Mouse (Mus musculus) retina, adult 2 months (tissue): Measurements from ENCODE around the gene Ccdc85b.

Source experiments
- DNase-seq: peaks from one replicate; pipeline ENCODE4 v3.0.0-alpha.2; 2012; ENCODE audit warnings: low read depth, low spot score

The Ccdc85b gene

DNA sequence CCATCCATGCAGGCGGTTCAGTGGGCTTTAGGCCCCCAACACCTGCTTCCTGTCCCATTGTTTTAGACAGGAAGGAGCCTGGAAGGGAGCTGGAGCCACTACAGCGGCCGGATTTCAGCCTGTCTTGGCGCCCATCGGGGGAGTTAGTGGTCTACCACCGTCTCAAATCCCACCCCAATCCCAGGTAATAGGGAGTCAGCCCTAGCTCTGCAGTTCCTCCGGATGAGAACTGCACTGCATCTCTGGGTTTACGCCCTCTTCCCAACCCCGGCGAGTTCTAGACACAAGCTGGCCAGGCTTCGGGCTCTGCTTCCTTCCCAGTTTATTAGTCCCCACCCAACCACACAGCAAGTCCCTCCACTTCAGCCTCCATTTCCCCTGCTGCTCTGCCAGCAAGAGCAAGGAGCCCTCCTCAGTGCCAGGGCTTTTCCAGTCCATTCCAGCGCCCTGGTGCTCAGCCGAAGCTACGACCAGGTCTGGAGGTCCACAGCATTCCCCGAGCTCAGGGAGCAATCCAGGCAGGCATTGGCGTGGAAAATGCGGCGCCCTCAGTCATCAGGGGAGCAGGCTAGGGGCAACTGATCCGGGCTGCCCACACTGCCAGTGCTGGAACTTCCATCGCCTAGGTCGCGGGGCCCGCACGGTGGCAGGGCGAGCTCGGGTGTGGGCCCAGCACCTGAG lies 1.3 kb downstream of the Ccdc85b start:
- DNase-seq, result no peak

- DNase-seq, result no peak
These were observed 2.1 kb downstream of the Ccdc85b start for GRCm38 (mm10) chr19:5455568-5455967.

GRCm38 (mm10) chr19:5455037-5455436 lies 2.7 kb downstream of the Ccdc85b start:
- no peak for DNase-seq

GRCm38 (mm10) chr19:5451766-5452165 lies 5.9 kb downstream of the Ccdc85b start:
- no peak for DNase-seq

GRCm38 (mm10) chr19:5449673-5450072 lies 8.0 kb downstream of the Ccdc85b start:
- DNase-seq, result no peak

DNA sequence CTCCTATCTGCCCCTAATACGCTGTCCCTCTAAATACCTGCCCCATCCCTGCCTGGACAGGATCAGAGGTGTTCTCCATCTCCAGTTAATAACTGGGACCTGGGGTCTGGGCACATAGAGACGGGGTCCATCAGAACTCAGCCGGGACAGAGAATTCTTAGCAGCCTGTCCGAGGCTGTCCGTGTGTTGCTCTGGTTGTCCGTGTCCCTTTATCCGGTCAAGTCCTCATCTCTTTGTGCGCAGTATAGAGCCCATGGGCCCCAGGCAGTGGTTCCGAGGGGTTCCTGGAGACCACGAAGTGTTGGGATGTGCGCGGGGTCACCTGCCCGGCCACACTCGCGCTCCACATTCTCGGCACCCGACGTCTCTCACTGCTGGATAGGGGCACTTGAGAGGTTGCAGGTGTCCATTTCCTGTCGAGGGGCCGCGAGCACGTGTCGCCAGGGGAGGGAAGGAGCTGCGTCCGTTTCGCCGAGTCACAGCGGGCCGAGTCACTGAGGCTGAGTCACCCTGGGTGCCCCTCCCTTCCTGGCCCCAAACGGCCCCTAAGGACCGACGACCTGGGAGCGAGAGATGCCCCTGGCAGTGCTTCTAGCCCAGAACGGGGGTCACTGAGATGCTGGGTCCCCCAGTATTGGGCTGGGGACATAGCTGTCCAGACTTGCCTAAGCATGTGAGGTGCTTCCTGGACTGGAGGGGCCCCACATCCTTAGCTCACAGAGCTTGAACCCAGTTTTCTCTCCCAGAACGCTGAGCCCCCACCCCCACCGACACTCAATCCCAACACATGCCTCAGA lies 9.1 kb downstream of the Ccdc85b start:
- no peak for DNase-seq

DNA sequence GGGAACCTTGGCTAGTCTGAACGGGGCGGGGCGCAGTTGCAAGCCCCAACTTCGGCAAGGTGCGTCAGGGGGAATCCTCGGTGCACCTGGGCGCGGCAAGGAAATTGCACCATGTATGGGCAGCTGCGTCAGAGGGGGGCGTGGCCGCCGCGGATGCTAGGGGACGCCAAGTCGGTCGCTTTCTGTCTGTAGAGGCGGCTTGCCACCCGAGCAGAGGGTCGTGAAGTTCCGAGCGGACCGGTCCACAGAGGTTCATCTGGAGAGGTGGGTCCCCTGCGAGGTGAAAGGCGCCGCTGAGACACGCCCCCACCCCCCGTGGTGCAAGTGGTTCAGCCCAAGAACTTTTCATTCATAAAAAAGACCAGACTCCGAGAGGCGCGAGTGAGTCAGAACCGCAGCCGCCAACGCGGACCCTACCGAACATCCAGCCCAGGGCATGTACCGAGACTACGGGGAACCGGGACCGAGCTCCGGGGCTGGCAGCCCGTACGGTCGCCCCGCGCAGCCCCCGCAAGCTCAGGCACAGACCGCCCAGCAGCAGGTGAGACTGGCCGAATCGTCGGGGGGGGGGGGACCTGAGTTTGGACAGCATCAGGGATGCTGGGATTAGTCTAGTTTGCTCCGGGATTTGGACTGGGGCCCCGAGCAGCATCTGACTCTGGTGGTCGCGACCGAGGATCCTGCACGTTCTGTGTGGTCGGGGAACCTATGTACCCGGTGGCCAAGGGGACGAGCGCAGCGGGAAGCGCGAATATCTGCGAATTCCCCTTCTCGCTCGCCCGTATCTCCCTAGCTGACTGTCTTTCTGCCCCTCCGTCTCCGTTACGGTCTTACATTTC lies 10.0 kb downstream of the Ccdc85b start, which contains the start of gene Fosl1:
Gene Fosl1 (plus strand): TSS at position 33 of the 839 bp plus-strand sequence.
- DNase-seq, result no peak

DNA sequence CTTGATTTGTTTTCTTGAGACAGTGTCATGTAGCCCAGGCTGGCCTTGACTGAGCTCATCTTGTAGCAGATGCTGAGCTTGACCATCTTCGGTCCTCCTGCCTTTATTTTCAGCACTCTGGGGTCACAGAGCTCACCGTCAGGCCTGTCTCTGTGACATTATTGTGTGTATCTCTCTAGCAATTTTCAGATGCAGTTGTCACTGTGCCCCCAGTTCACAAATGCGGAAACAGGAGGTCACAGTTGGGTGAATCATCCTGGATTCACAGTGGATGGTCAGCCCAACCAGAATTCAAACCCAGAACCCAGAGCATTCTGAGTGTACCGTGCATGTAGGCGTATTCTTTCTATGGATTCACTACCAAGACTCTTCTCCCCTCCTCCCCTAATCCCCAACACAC lies 11.9 kb downstream of the Ccdc85b start:
- DNase-seq, result no peak

- no peak for DNase-seq
These were observed 12.7 kb downstream of the Ccdc85b start for GRCm38 (mm10) chr19:5444954-5445353.

DNA sequence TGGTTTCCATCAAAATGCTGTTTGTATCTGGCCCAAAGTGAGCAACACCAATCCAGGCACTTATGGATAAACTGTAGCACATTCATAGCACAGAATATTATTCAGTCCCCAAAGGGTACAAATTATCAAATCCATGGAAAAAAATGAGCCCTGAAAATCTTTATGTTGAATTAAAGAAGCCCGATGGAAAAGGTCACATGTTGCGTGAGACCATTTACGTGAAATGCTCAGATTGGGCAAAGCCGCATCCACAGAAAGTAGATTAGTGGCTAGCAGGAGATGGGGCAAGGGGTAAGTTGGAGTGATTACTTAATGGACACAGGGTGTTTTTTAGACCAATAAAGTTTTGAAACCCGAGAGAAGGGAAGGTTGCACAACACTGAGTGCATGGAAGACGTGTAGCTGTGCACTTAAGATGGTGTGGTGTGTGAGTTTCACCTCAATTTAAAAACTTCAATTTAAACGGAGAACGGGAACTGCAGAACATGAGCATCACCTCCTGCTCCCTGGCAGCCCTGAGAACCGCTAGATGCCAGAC lies 13.3 kb downstream of the Ccdc85b start:
- DNase-seq, result no peak

DNA sequence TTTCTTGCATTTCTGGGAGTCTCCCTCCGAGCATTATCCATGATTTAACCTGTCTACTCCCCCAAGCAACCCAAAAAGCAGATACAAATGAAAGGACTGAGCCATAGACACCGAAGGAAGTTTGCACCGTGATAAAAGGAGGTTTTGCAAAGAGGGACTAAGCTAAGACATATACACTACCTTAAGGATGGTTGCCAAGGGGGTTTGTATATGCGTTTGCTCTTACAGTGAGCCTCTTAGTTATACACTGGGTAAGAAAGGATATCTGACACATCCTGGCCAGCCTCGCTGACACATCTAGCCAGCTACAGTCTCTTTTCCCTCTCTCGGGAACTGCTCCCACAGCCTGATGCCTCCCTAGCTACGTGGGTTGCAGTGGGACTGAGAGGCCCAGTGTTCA lies 23.7 kb downstream of the Ccdc85b start:
- no peak for DNase-seq

- DNase-seq, result no peak
These were observed 24.5 kb downstream of the Ccdc85b start for GRCm38 (mm10) chr19:5432992-5433852.

- DNase-seq, result no peak
These were observed 25.7 kb downstream of the Ccdc85b start for GRCm38 (mm10) chr19:5431911-5432464.

DNA sequence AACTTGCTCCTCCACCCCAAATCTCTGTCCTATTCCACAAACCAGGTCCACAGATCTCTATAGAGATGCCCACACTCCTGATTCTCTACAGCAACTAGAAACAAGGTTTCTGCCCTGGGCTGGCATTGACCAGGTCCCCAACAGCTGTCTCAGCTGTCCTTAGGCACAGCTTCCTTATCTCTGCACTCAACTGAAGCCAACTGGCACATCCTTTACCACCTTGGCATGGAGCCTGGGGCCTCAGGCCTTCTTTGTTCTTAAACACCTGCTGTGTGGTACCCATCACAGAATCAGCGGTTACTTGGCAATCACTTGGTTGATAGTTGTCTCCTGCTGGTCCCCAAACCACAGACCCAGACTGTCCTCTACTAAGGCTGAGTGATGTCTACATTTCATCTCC lies 27.3 kb downstream of the Ccdc85b start:
- no peak for DNase-seq

- no peak for DNase-seq
These were observed 27.9 kb downstream of the Ccdc85b start for GRCm38 (mm10) chr19:5429806-5430205.

DNA sequence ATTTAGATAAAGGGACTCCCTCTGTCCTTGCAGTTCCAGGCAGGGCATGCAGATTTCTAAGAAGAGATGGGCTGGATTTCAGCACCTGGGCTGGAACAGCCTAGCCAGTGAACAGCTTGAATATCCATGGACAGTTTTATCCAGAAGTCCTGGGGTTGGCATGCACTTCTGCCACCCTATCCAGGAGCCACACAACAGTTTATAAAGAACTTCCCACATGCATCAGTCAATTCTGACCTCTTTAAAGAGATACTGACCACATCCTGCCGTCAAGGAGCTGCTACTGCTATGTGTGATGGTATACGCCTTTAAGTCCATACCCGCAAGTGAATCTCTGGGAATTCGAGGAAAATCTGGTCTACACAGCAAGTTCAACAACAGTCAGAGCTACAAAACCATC lies 28.5 kb downstream of the Ccdc85b start:
- DNase-seq, result no peak

DNA sequence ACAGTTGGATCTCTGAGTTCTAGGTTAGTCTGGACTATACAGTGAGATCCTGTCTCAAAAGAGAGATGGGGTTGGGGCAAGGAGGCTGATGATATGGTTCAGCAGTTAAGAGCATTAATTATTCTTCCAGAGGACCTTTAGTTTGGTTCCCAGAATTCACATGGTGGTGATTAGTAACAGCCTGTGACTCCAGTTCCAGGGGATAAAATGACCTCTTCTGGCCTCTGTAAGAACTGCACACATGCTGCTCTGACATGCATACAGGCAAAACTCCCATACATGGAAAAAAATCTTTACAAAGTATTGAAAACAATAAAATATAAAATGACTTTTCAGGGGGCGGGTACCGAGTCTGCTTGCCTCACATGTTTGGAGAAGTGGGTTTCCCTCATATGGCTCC lies 29.6 kb downstream of the Ccdc85b start:
- DNase-seq, result no peak

DNA sequence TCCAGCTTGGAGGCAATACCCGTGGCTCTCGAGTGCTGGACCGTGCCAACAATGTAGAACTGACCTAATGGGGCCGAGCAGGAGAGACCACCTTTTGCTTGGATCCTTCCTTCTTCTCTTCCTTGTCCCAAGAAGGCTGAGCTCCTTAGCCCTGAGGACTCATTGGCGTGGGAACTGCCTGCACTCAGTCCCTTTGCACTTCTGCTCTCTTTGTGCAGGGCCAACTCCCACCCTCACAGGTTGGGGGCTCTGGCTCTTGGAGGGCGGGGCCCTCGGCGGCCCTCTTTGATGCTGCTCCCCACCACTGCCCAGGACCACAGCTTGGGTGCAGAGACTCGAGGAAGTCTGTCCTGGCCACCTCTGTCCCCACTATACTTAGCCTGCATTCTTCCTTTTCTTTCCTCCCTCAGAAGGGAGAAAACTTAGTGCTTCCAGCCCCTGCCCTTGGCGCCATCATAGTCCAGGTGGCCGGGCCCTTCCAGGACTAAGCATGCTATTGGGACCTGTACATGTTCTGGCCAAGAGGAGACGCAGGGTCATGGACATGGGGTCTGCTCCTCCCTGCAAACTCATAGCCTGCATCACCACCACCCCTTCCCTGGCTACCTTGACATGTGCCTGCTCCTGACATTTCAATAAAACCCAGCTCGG lies 30.9 kb downstream of the Ccdc85b start:
- DNase-seq, result no peak

GRCm38 (mm10) chr19:5425906-5426565 lies 31.7 kb downstream of the Ccdc85b start:
- no peak for DNase-seq
